Mouse (Mus musculus): ENCODE results near the gene A730049H05Rik.

A730049H05Rik gene

GRCm38 (mm10) chr6:92883131-92883900 is 67.0 kb downstream of the A730049H05Rik start:
- no peak for DNase-seq

GRCm38 (mm10) chr6:92891535-92891934 is 75.3 kb downstream of the A730049H05Rik start:
- DNase-seq, result no peak
